Mouse (Mus musculus) stomach, embryonic 14.5 days (tissue): ENCODE data around the gene Olfr167. TPM values are rescaled to one million over a fixed set of nuclear protein-coding genes. Genes with fewer than 3 reads are reported as not detected.
"Not testable (repeated sequence)": the region's sequence is repeated elsewhere in the genome, so short reads cannot be mapped to it uniquely, and the experiment has no call there.

ENCODE experiments used
- ATAC-seq: fragments of 200-750 bp; cut with Nextera tagmentation; 2 replicates; pipeline ENCODE4 v1.8.0; 2017; ENCODE audit warnings: low read depth, moderate TSS enrichment; ENCODE audit not compliant: insufficient number of reproducible peaks, insufficient read depth, low FRiP score
- H3K27ac ChIP-seq: fragments of 300-500 bp; sonication (generic); 2 replicates; pipeline ENCODE4 v1.5.1; 2014; ENCODE audit warnings: mild to moderate bottlenecking, low read length, moderate library complexity, mixed read lengths
- H3K27me3 ChIP-seq: fragments of 300-500 bp; sonication (generic); 2 replicates; pipeline ENCODE4 v1.6.1; 2014; ENCODE audit warnings: low read length, control low read depth, mixed read lengths; ENCODE audit not compliant: control insufficient read depth, insufficient read depth
- H3K36me3 ChIP-seq: fragments of 300-500 bp; sonication (generic); 2 replicates; pipeline ENCODE4 v1.6.1; 2014; ENCODE audit warnings: mild to moderate bottlenecking, control low read depth, low read length, moderate library complexity, mixed read lengths; ENCODE audit not compliant: control insufficient read depth, insufficient read depth
- H3K4me1 ChIP-seq: fragments of 300-500 bp; sonication (generic); 2 replicates; pipeline ENCODE4 v1.6.1; 2014; ENCODE audit warnings: low read length, control low read depth, mixed read lengths; ENCODE audit not compliant: control insufficient read depth, insufficient read depth
- H3K4me2 ChIP-seq: fragments of 300-500 bp; sonication (generic); replicated peaks from 2 replicates; pipeline ENCODE4 v1.6.1; 2014; ENCODE audit warnings: low read depth, low read length, control low read depth
- H3K4me3 ChIP-seq: fragments of 300-500 bp; sonication (generic); 2 replicates; pipeline ENCODE4 v1.5.1; 2014; ENCODE audit warnings: low read depth, low read length, control low read depth
- H3K9ac ChIP-seq: fragments of 300-500 bp; sonication (generic); replicated peaks from 2 replicates; pipeline ENCODE4 v1.6.1; 2014; ENCODE audit warnings: low read depth, mild to moderate bottlenecking, control low read depth, low read length, moderate library complexity, mixed read lengths
- H3K9me3 ChIP-seq: fragments of 300-500 bp; sonication (generic); 2 replicates; pipeline ENCODE4 v1.6.1; 2016; ENCODE audit warnings: low read depth, low read length, control low read depth; ENCODE audit not compliant: control insufficient read depth
- WGBS: fragments of 180-500 bp; shearing (Covaris S2); extraction: QIAGEN DNeasy Blood & Tissue Kit; methylation state at CpG from one replicate; pipeline ENCODE4 v1.1.7; 2014; 5-methylcytosine and 5-hydroxymethylcytosine counted together
- polyA plus RNA-seq: library from polyadenylated mRNA; unstranded; fragments of >200 nt; fragmentation: Nextera tagmentation; extraction: Ambion mirVana; gene quantifications from 2 replicates; pipeline ENCODE4 v1.2.1, GENCODE M21; 2014

Gene Olfr167
- not detected in 2 replicates for polyA plus RNA-seq

GRCm38 (mm10) chr16:19522166-19522565, at the start of gene Olfr167:
TSS of gene Olfr167 (minus strand) at chr16:19522266.
- Histone ChIP-seq H3K4me2 (no peak within 1 kb of the TSS), H3K36me3 (no peaks in the 10 kb centered on the region), H3K4me1 (no peaks in the 10 kb centered on the region), H3K4me3 (no peak within 1 kb of the TSS), H3K9me3 (no peaks in the 10 kb centered on the region), H3K9ac (no peak within 1 kb of the TSS), H3K27me3 (no peaks in the 10 kb centered on the region), H3K27ac (no peak within 1 kb of the TSS)
- WGBS, result 74% methylated on average over 2 of the region's 2 CpGs
- no peak for ATAC-seq

- H3K9ac ChIP-seq, ATAC-seq, H3K36me3 ChIP-seq, H3K27me3 ChIP-seq, H3K9me3 ChIP-seq, H3K4me2 ChIP-seq, H3K27ac ChIP-seq, H3K4me1 ChIP-seq, H3K4me3 ChIP-seq: not testable (repeated sequence)
- WGBS, result 87% methylated on average over 2 of the region's 2 CpGs
Measured at GRCm38 (mm10) chr16:19571709-19572108, 49.6 kb upstream of the Olfr167 start, which contains the start of gene Olfr169. TSS of gene Olfr169 (minus strand) at chr16:19571809.

GRCm38 (mm10) chr16:19553429-19553828, 31.4 kb upstream of the Olfr167 start:
- not testable (repeated sequence) for H3K36me3 ChIP-seq, H3K9me3 ChIP-seq, ATAC-seq, H3K27me3 ChIP-seq, H3K27ac ChIP-seq, H3K4me3 ChIP-seq, H3K4me2 ChIP-seq, H3K9ac ChIP-seq, H3K4me1 ChIP-seq
- 83% methylated on average over 7 of the region's 7 CpGs for WGBS

- not testable (repeated sequence) for H3K9me3 ChIP-seq, H3K9ac ChIP-seq, H3K4me3 ChIP-seq, H3K36me3 ChIP-seq, H3K4me1 ChIP-seq, H3K27me3 ChIP-seq, H3K27ac ChIP-seq, H3K4me2 ChIP-seq, ATAC-seq
- 70% methylated on average over 3 of the region's 3 CpGs for WGBS
Measured at GRCm38 (mm10) chr16:19552246-19552645, 30.2 kb upstream of the Olfr167 start.

- Histone ChIP-seq H3K27me3 (no peaks in the 10 kb centered on the region), H3K9ac (no peak within 1 kb of the TSS), H3K4me3 (no peak within 1 kb of the TSS), H3K9me3 (no peaks in the 10 kb centered on the region), H3K36me3 (no peaks in the 10 kb centered on the region), H3K4me2 (no peak within 1 kb of the TSS), H3K27ac (no peak within 1 kb of the TSS), H3K4me1 (no peaks in the 10 kb centered on the region)
- ATAC-seq, result no peak
Measured at GRCm38 (mm10) chr16:19535455-19535854, 13.4 kb upstream of the Olfr167 start, which contains the start of gene Olfr168. TSS of gene Olfr168 (minus strand) at chr16:19535555.

- no peaks in the 10 kb centered on the region for H3K9me3 ChIP-seq
Measured at GRCm38 (mm10) chr16:19483394-19483793, 38.7 kb downstream of the Olfr167 start, which contains the start of gene Olfr166. TSS of gene Olfr166 (plus strand) at chr16:19483694.

GRCm38 (mm10) chr16:19464365-19464764, 57.7 kb downstream of the Olfr167 start:
- ATAC-seq, result no peak
- Histone ChIP-seq H3K4me2 (no peak overlapping the region), H3K9me3 (no peaks in the 10 kb centered on the region), H3K27me3 (no peaks in the 10 kb centered on the region), H3K4me3 (no peak overlapping the region), H3K36me3 (no peaks in the 10 kb centered on the region), H3K4me1 (no peaks in the 10 kb centered on the region), H3K9ac (no peak overlapping the region), H3K27ac (no peak overlapping the region)
- WGBS, result 100% methylated on average over 1 of the region's 1 CpGs

More at GRCm38 (mm10) chr16:19483394-19483793, 38.7 kb downstream of the Olfr167 start, which contains the start of gene Olfr166:
- no peak for ATAC-seq
- Histone ChIP-seq H3K4me3 (no peak within 1 kb of the TSS), H3K36me3 (no peaks in the 10 kb centered on the region), H3K27ac (no peak within 1 kb of the TSS), H3K27me3 (no peaks in the 10 kb centered on the region), H3K9ac (no peak within 1 kb of the TSS), H3K4me2 (no peak within 1 kb of the TSS), H3K4me1 (no peaks in the 10 kb centered on the region)

Other genes starting within 250 kb of the Olfr167 start
- not detected in 2 replicates for gene Olfr164, start 208.2 kb downstream of the Olfr167 start, polyA plus RNA-seq
- not detected in 2 replicates for gene Olfr165, start 99.1 kb downstream of the Olfr167 start, polyA plus RNA-seq
- not detected in 2 replicates for gene Olfr166, start 38.6 kb downstream of the Olfr167 start, polyA plus RNA-seq
- gene Olfr168, start 13.3 kb upstream of the Olfr167 start, polyA plus RNA-seq, result not detected in 2 replicates
- gene Olfr169, start 49.5 kb upstream of the Olfr167 start, polyA plus RNA-seq, result not detected in 2 replicates
- not detected in 2 replicates for gene Olfr170, start 89.6 kb upstream of the Olfr167 start, polyA plus RNA-seq
- gene Olfr171, start 107.7 kb upstream of the Olfr167 start, polyA plus RNA-seq, result not detected in 2 replicates
- gene Lamp3, start 184.1 kb upstream of the Olfr167 start, polyA plus RNA-seq, result not detected in 2 replicates
- gene B3gnt5, start 237.9 kb upstream of the Olfr167 start, polyA plus RNA-seq, result 24.3 TPM in 2 replicates